Mouse (Mus musculus) ES-Bruce4 (cell line): ENCODE measurements at regions not wholly inside any gene's neighbourhood (a gene's known extent, or its start where the extent isn't known, plus 50 kb on each side); places are given as distances from the start of the nearest gene placed in this dataset.

Experiments
- H3K27ac ChIP-seq: 2 replicates; pipeline ENCODE4 v1.5.1; 2012; ENCODE audit warnings: low read length, inconsistent platforms; ENCODE audit not compliant: insufficient read depth
- H3K27me3 ChIP-seq: 2 replicates; pipeline ENCODE4 v1.6.1; 2012; ENCODE audit warnings: mild to moderate bottlenecking, low read length, inconsistent platforms; ENCODE audit not compliant: control insufficient read depth, poor library complexity, insufficient read depth, severe bottlenecking
- H3K36me3 ChIP-seq: 2 replicates; pipeline ENCODE4 v1.6.1; 2012; ENCODE audit warnings: inconsistent platforms, mild to moderate bottlenecking, low read length, moderate library complexity; ENCODE audit not compliant: control insufficient read depth, poor library complexity, insufficient read depth, severe bottlenecking
- H3K4me1 ChIP-seq: one replicate; pipeline ENCODE4 v1.8.1; 2011; ENCODE audit warnings: low read length; ENCODE audit not compliant: control insufficient read depth, insufficient read depth
- H3K4me3 ChIP-seq: 2 replicates; pipeline ENCODE4 v1.5.1; 2011; ENCODE audit warnings: low read depth, mild to moderate bottlenecking, low read length
- H3K9ac ChIP-seq: 2 replicates; pipeline ENCODE4 v1.6.1; 2012; ENCODE audit warnings: low read depth, mild to moderate bottlenecking, inconsistent platforms; ENCODE audit not compliant: poor library complexity, severe bottlenecking
- H3K9me3 ChIP-seq: replicated peaks from 2 replicates; pipeline ENCODE4 v1.6.1; 2012; ENCODE audit warnings: mild to moderate bottlenecking, low read length, inconsistent platforms; ENCODE audit not compliant: control insufficient read depth, poor library complexity, insufficient read depth, severe bottlenecking
- CTCF ChIP-seq: IDR thresholded peaks from one replicate; pipeline ENCODE4 v1.8.1; 2011; ENCODE audit warnings: low read depth, low read length
- EP300 ChIP-seq: IDR thresholded peaks from 2 replicates; pipeline ENCODE4 v1.6.1; 2011; ENCODE audit warnings: low read depth, low read length; ENCODE audit not compliant: insufficient read depth
- POLR2A ChIP-seq: IDR thresholded peaks from one replicate; pipeline ENCODE4 v1.8.1; 2011; ENCODE audit warnings: low read length; ENCODE audit not compliant: insufficient read depth

GRCm38 (mm10) chr15:36355851-36356250, 651.7 kb downstream of the Zfp706 start:
- H3K9me3 ChIP-seq: no peaks in the 10 kb centered on the region
- no peak overlapping the region for H3K4me3 ChIP-seq
- no peak overlapping the region for H3K27ac ChIP-seq
- H3K27me3 ChIP-seq: no peaks in the 10 kb centered on the region
- H3K36me3 ChIP-seq: no peaks in the 10 kb centered on the region
- no peak overlapping the region for H3K9ac ChIP-seq
- no peaks in the 10 kb centered on the region for H3K4me1 ChIP-seq
- TF ChIP-seq EP300: no peak
- TF ChIP-seq CTCF: no peak
- no peak for TF ChIP-seq POLR2A

GRCm38 (mm10) chr15:36354545-36354944, 653.0 kb downstream of the Zfp706 start:
- Histone ChIP-seq H3K27ac (no peak overlapping the region), H3K9ac (no peak overlapping the region), H3K27me3 (no peaks in the 10 kb centered on the region), H3K9me3 (no peaks in the 10 kb centered on the region), H3K4me1 (no peaks in the 10 kb centered on the region), H3K4me3 (no peak overlapping the region), H3K36me3 (no peaks in the 10 kb centered on the region)
- TF ChIP-seq EP300 (no peak), POLR2A (no peak), CTCF (no peak)

- Histone ChIP-seq H3K36me3 (no peaks in the 10 kb centered on the region), H3K4me3 (no peak overlapping the region), H3K27ac (no peak overlapping the region), H3K9me3 (no peaks in the 10 kb centered on the region), H3K4me1 (no peaks in the 10 kb centered on the region), H3K27me3 (no peaks in the 10 kb centered on the region), H3K9ac (no peak overlapping the region)
- TF ChIP-seq CTCF (no peak), EP300 (no peak), POLR2A (no peak)
Observed at GRCm38 (mm10) chr15:36353793-36354192, 653.8 kb downstream of the Zfp706 start.

GRCm38 (mm10) chr15:36352929-36353328, 654.6 kb downstream of the Zfp706 start:
- H3K36me3 ChIP-seq: no peaks in the 10 kb centered on the region
- TF ChIP-seq EP300: no peak
- TF ChIP-seq CTCF: no peak
- no peak for TF ChIP-seq POLR2A
- no peaks in the 10 kb centered on the region for H3K9me3 ChIP-seq
- no peak overlapping the region for H3K27ac ChIP-seq
- no peak overlapping the region for H3K9ac ChIP-seq
- H3K4me1 ChIP-seq: no peaks in the 10 kb centered on the region
- H3K4me3 ChIP-seq: no peak overlapping the region
- no peaks in the 10 kb centered on the region for H3K27me3 ChIP-seq

- H3K9ac ChIP-seq: no peak overlapping the region
Observed at GRCm38 (mm10) chr15:36351693-36352092, 655.9 kb downstream of the Zfp706 start.

DNA sequence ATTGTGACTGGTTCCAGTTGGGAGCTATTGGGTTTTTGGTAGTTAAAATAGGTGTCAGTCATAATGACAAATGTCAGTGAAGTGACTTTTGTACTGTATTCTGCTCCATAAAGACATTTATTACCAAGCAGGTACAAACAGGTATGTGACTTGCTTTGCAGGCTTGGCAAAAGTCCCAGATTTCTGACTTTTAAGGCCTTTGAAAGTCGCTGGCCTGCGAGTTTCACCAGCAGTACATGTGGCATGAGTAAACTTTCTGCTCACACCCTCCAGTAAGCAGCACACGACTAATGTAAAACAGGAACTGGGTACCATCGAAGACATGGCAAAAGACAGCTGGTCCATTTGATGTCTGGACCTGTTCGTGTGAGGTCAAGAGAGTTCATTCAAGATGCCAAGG, 659.2 kb downstream of the Zfp706 start:
- no peak for TF ChIP-seq CTCF
- no peak for TF ChIP-seq POLR2A
- no peak for TF ChIP-seq EP300
- Histone ChIP-seq H3K9ac (no peak overlapping the region), H3K27me3 (no peaks in the 10 kb centered on the region), H3K9me3 (no peaks in the 10 kb centered on the region), H3K4me1 (no peaks in the 10 kb centered on the region), H3K4me3 (no peak overlapping the region), H3K27ac (no peak overlapping the region), H3K36me3 (no peaks in the 10 kb centered on the region)

More at GRCm38 (mm10) chr15:36351693-36352092, 655.9 kb downstream of the Zfp706 start:
- Histone ChIP-seq H3K4me1 (no peaks in the 10 kb centered on the region), H3K36me3 (no peaks in the 10 kb centered on the region), H3K27ac (no peak overlapping the region), H3K9me3 (no peaks in the 10 kb centered on the region), H3K27me3 (no peaks in the 10 kb centered on the region), H3K4me3 (no peak overlapping the region)
- TF ChIP-seq CTCF (no peak), POLR2A (no peak), EP300 (no peak)
